Mouse (Mus musculus) spleen, postnatal 4 days (tissue): ENCODE results near the gene Fam187a.

Experiments
- DNase-seq, 2 experiments: peaks; one replicate each; pipeline ENCODE4 v3.0.0; 2022; ENCODE audit warnings: low spot score in 2 of 2

Gene Fam187a

DNA sequence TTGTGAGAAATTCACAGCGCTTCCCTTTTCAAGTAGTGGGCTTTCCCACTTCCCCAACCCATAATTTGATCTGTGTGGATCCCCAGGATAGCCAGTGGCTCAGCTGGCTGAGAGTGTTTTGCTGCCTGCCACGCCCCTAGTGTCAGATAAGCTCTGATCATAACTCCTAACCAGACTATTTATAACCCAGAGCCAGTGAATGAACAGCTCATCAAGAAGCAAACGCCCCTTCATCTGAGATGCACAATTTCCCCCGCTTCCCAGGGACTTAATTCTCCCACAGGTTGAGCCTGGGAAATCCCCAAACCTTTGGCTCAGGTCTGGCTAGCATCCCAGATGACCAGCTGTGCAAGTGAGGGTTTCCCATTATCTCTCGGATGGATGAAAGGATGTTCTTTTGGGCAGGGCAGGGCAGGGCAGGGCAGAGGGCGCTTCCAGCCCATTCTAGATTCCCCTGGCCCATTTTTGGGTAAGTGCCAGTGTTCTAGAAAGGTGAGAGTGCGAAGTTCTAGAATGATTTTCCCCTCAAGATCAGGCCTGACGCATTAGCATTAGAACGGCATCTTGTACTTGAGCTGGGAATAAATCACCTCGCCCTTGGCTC, at the start of gene Fam187a:
Gene Fam187a, plus strand, starts transcription at position 554 of the 604 bp plus-strand sequence.
- DNase-seq = no peak

GRCm38 (mm10) chr11:102835549-102835948, 49.4 kb upstream of the Fam187a start, which contains the start of gene Higd1b:
Higd1b (plus strand) TSS chr11:102835849.
- DNase-seq = no peak

DNA sequence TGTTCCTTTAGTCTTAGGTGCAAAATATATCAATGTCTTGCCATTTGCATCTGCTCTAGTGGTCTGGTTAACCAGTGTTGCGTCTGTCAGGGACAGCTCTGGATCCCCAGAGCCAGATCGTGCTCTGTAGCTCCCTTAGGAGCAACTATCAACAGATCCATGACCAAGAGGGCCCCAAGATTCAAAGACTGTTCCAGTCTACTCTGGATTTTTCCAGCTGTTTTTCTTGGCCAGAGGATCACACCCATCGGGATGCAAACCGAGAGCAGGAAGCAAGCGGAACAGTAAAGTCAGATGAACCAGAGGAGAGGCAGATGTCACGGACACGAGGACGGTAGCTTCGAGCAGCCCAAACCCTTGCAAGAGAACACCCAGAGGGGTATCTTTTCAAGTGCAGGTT, 48.8 kb upstream of the Fam187a start:
- no peak for DNase-seq

DNA sequence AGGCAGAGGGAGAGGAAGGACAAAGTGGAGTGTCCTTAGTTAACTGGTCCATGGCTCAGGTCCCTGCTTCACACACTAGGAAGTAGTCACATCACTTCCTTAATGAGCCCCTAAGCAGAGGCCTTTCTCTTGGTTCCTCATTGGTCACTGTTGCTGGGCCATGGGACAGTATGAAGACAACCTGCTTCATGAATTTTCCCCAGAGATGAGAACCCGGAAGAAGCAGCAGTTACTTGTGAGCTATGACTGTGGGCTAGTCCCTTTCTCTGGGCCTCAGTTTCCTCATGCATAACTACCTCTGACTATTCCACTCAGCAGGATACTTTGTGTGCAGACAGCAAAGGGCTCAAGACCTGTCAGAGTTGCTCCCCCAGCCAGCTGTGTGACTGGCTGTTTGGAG, 47.6 kb upstream of the Fam187a start:
- no peak for DNase-seq

DNA sequence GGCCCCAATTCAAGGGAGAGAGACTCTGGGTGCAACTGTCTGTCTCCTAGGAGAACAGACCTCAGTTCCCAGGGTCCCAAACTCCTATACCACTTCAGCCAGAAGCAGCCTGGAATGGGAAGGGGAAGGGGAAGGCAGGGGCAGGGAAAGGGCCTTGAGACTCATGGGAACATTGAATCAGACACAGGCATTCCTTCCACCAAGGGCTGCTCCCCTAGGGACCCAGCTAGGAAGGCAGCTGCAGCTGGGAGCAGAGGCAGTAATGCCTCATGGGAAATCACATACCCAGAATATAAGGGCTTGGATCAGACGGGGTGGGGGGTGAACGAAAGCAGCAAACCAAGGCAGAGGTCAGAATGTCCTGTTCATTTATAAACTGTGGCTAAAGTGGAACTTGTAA, 46.8 kb upstream of the Fam187a start:
- DNase-seq = no peak

DNA sequence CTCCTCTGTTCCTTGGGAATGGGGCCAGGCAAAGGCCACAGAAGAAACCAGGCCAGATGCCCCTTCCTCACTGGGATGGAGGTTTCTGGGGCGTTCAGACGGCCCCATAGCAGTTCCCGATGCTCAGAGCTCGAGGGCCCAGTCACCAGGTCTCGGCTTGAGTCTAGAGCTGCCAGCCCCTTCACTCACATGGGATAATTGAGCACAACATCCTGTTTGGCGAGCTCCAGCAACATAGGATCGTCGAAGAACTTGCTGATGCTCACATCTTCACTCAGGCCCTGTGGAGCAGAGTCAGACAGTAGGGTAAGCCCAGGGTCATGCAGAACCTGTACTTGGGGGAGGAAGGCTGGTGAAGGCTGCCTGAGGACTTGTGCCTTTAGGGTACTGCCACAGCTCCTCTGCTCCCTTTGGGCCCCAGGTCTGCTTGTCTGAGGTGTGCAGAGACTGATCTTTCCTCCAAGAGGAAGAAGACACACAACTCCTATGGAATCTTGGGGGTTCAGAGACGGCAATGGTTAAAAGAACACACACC, 46.3 kb upstream of the Fam187a start:
- no peak for DNase-seq

GRCm38 (mm10) chr11:102845926-102846325, 39.0 kb upstream of the Fam187a start:
- no peak for DNase-seq

DNA sequence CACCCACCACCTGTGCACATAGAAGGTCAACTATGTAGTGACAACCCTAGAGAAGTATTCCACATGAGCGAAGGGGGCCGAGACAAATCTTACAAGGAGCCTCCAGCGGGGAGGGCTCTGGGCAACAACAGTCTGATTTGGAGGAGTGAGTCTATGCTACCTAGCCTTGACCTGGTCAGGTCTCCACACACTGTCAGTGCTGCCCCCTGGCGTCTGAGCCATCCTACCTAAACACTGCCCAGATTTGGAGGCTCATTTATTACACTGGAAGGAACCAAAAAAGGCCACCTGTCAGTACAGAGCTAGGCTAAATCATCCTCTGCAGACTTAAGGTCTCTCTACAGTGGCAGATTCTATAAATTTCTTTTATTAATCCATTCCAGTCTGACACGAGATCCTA, 33.1 kb upstream of the Fam187a start:
- DNase-seq = peak; percentile 41 to 77

GRCm38 (mm10) chr11:102853760-102854159, 31.2 kb upstream of the Fam187a start:
- no peak for DNase-seq

- DNase-seq = no peak
Measured at GRCm38 (mm10) chr11:102855941-102856340, 29.0 kb upstream of the Fam187a start.

- no peak for DNase-seq
Measured at GRCm38 (mm10) chr11:102858951-102859350, 26.0 kb upstream of the Fam187a start.

DNA sequence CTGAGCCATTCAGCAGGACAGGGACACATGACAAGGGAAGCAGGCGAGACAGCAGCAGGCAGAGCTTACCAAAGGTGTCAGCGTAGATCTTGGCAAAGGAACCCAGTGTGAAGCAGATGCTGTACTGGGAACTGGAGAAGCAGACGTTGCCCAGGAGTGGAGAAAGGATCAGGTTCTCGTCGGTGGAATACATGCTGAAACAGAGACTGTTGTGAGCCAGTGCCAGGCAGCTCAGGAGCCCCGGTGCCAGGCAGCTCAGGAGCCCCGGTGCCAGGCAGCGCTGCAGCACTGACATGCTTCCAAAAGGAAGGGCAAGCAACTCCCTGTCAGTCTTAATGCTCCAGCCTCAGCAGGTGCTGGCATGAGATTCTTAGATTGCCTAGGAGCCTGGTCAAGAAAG, 25.0 kb upstream of the Fam187a start:
- no peak for DNase-seq

GRCm38 (mm10) chr11:102864272-102864671, 20.7 kb upstream of the Fam187a start:
- no peak for DNase-seq

DNA sequence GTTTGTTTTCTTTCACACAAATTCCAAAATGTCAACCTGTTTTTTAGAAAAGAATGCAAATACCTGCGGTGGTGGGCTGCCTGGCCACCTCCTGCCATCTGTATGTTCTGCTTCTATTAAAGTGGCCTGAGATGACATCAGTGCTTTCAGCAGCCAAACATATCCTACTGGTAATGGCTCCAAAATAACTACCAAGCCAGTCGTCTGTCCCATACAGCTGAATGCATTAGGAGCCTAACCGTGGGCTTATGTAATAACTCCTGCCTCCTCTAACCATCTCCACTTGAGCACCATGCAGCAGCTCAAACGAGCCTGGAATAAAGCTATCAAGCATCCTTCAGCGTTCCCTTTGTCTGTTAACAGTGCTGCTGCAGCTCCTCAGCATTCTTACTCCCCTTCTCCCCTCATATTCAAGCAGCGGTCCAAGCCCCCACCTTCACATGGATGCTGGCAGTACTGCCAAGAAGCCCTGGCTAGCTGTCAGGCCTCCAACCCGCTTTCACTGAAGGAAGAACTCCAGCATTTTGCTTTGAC, 10.1 kb upstream of the Fam187a start:
- no peak for DNase-seq

DNA sequence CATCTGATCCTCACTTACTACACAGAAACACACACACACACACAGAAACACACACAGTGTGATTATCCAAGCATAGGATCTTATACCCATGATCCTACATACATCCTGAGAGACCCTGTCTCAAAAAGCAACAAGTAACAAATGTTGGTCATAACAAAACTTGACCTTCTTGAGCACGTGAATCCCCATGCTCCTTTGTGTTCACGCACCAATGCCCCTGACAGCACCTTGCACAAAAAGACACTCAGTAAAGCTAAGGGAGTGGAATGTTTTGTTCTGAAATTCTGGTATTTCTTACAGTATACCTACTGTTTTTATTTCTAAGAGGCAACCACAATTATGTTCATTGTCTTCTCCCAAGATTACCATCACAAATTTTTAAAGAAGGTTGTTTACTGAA, 5.4 kb upstream of the Fam187a start:
- no peak for DNase-seq

- peak; percentile 93 to 96 for DNase-seq
Measured at GRCm38 (mm10) chr11:102880585-102881313, 4.2 kb upstream of the Fam187a start, which contains the start of the genes Eftud2 and Ccdc103. Eftud2 (minus strand) TSS chr11:102880985. Ccdc103 (plus strand) TSS chr11:102881204.

- DNase-seq = no peak
Measured at GRCm38 (mm10) chr11:102881314-102882198, 3.4 kb upstream of the Fam187a start.

GRCm38 (mm10) chr11:102887433-102887832, 2.5 kb downstream of the Fam187a start:
- DNase-seq = no peak

DNA sequence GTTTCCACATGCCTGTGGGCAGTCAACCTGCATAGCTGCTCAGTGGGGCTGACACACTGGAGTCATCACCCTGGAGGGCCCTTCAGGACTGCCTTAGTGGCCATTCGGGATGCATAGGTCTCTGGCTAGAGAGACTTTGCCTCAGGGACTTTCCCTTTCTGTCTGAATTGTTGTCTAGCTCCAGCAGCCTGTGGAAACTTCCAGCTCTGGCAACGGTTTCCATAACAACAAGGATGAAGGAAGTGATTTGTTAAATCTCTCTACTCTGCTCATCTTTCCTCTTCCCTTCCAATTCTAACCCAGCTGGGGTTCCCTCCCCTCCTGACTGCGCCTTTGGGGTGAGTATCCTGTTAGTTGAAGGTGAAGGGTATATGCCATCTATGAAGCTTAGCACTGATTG, 3.2 kb downstream of the Fam187a start:
- no peak for DNase-seq

GRCm38 (mm10) chr11:102890096-102890495, 5.1 kb downstream of the Fam187a start:
- DNase-seq = no peak

DNA sequence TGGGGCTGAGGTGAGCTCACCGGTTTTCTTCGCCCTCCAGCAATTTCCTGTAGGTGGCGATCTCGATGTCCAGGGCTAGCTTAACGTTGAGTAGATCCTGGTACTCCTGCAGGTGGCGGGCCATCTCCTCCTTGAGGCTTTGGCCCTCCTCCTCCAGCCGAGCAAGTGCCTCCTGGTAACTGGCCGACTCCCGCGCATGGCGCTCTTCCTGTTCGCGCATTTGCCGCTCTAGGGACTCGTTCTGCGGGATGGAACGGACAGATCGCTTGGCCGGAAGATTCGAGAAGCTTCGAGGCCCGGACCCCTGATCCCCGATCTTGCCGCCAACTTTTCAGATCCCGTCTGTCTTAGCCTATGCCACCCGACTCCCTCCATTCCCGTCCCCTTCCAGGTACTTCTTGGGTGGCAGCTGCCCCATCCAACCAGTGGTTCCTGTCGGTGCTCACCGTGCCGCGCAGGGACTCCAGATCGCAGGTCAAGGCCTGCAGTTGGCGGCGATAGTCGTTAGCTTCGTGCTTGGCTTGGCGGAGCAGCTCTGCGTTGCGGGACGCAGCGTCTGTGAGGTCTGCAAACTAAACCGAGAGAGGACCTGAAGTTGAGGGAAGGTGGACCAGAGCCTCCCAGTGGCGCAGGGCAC, 8.2 kb downstream of the Fam187a start:
- peak; percentile 85 to 88 for DNase-seq
